Mouse (Mus musculus) ovary, postnatal 14 days (tissue): Measurements from ENCODE around the gene Myo7a.

Source experiments
- DNase-seq: peaks from one replicate; pipeline ENCODE4 v3.0.0; 2022; ENCODE audit warnings: low spot score

Myo7a gene

DNA sequence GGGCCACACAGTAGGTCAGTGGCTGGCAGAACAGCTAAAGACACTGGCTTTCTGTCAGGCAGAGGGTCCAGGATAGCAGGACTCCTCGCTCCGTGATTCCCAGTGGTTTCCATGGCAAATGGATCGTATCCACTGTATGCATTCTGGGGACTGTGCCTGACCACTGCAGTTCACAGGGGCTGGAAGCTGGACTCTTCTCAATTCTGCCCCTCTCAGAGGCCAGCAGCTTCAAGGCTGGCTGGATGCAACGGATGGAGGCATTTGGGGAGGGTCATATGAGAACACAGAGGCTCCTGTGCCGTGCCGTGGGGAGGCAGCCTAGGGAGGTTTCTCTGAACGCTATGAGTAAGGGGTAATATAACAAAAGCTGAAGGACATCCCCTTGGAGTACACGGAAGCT is 22.9 kb upstream of the Myo7a start:
- DNase-seq: no peak

DNA sequence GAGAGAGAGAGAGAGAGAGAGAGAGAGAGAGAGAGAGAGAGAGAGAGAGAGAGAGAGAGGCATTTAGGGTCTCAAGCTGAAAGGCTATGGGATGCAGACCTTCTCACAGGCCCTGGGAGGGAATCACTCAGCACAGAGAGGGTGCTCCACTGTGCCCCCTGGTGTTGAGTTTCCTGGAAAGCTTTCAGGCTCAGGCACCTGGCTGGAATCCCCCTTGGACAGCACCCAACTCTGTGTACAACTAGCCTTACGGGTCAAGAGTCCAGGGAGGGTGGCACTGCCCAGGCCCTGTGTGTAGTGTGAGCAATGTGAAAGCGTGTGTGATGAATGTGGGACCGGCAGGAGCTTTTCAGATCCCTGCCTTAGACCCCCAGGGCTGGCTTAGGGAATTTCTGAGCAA is 21.9 kb upstream of the Myo7a start:
- no peak for DNase-seq

DNA sequence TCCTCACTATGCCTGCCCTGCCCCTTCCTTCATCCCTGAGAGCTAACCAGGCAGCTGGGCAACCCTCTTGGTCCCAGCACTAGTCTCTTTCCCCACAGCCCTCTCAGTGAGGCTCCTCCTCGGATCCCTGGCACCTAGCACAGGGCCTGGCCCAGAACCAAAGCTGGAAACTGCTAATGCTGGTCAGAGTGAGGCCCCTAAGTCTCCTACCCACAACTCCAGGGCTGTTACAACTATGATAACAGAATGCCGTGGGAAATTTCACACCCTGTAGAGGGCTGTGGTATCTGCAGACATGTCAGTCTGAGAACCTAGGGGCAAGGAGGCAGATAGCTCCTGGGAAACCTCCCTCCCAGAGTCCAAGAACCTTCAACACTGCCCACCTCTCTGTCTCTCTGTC is 21.3 kb upstream of the Myo7a start:
- DNase-seq: no peak

DNA sequence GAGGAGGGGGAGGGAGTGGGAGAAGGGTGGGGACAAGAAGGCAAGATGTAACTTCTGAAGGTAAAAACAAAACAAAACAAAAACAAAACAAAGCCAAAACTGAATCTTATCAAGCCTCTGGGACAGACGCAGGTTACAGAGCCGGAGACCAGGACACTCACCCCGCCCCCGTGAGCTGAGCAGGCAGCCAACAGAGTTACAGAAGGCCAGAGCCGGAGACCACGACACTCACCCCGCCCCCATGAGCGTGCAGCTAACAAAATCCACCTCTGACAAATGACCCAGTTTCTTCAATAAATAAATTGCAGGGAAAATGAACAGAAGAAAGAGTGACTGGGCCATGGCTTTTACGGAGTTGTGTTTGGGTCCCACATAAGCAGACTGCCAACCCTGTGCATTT is 19.9 kb upstream of the Myo7a start:
- no peak for DNase-seq

DNA sequence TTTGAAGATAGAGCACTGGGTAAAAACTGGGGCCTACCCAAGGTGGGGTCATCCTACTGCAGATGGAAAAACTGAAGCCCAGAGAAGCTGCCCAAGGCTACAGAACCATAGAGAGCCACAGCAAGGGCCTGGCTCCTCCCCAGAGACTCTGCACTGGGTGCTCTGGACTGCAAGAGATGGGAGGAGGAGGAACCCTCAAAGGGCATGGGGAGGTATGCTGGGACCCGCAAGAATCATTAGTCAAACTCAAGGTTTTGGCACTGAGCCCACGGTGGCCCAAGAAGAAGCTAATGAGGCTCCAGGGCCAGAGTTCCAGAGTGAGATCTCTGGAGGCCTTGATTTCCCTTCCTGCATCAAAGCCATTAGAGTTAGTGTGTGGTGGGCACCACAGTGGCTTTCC is 18.7 kb upstream of the Myo7a start:
- no peak for DNase-seq

DNA sequence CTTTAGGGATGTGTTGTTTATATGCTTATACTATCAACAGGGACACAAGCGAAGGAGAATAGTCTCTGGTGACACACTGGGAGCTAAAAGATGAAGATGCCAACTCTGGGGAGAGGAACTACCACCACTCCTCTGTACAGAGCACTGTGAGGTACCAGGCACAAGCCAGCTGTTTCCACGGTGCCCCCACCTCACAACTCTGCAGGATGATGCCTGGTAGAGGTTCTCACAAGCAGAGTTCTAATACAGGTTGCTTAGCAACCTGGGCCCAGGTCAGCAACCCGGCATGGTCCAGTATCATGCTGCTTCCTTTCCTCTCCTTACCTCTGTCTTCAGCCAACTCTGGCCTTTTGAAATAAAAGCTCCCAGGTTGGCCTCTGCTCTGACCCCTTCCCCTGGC is 18.3 kb upstream of the Myo7a start:
- DNase-seq: no peak

DNA sequence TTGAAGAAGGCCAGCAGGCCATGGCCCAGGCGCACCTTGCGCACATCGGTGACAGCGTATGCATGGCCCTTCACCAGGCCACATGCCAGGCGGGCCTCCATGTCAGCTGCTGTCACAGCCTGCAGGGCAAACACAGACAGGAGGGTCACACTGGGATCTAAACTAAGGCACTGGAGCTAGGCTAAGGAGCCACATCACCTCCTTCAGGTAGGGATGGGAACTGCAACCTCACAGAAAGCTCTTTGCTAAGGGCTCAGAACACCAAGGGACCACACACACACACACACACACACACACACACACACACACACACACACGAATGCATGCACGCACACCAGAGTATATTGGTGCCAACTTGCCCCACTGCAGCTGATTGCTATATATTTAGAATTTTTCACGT is 12.4 kb upstream of the Myo7a start:
- no peak for DNase-seq

DNA sequence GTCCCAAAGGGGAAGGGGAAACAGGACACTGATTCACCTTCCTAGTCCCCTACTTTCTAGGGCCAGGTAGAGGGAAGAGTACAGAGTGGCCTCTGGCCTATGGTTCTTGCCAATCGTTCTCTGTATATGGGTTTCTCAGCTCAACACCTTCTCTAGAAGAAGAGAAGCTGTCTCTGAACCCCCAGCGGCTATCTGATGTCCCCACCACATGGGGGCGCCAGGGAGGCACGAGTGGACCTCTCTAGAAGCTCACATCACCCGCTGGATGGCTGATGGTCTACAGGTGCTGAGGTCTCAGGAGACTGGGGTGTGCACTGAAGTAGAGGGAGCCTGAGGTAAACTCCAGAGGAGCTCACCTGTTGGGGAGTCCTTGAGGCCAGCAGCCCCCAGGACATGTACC is 6.1 kb upstream of the Myo7a start:
- DNase-seq: no peak

DNA sequence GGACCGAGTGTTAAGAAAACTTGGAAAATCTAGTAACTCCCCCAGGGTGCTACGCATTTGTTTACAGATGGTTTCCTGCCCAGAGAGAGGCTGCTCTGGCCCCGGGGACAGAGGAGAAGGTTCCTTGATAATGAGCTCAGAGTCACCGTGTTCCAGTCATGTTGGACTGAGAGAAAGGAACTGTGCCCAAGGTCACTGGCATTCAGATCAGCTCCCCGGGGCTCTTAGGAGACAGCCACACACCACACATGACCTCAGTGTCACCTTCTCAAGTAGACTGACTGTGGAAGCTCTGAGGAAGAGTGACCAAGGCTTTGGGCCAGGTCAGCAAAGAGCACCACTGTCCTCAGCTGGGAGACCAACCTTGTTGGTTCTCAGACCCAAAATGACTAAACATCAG is 5.4 kb upstream of the Myo7a start:
- no peak for DNase-seq

DNA sequence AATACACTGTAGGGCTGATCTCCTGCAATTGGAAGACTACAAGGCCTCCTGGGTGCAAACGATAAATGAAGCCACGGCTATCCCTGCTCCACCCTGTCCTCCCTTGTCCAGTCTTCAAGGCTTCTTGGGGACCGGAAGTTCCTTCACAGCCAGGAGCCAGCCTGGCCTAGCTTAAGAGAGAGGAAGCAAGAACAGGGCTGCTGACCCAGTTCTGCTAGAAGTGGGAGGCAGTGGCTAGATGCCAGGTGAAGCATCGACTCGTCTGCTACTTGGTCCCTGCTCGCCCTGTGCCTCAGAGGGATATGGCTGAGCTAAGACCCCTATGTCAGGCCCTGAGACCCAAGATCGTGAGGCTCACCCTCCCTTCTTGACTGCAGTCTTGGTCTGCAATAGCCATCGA is 2.3 kb upstream of the Myo7a start:
- DNase-seq: no peak

DNA sequence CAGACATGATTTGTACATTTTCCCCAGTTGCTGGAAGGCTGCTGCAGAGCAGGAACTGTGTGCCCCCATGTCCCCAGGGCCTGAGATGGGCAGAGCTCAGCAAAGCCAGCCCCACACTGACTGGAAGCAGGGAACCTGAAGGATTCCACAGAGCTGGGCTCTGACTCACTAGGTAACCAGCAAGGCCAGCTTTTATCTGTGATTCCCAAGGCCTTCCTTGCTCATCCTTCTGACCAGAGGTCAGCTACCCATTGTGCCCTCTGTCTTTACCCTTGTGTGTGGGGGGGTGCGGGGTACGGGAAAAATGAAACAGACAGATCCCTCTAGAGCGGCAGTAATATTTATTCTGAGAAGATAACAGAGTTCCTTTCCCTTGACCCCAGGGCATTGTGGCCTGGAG is 1.9 kb upstream of the Myo7a start:
- DNase-seq: no peak

DNA sequence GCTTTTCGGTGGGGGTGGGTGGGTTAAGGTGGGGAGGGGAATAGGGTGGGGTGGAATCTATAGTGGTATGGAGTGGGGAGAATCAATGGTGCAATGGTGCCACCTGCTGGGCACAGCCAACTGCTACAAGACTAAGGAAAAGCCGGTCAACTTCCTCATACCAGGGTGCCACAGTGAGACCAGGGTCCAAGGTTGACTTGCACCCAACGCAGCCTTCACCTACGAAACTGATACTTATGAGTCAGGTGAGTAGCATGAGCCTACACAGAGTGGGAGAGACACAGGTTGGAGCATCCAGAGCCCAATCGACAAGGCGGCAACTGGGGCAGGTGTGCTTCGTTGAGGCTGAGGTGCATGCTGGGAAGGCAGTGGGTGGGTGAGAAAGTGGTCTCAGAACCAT is 1.0 kb upstream of the Myo7a start:
- peak; percentile 61 for DNase-seq

DNA sequence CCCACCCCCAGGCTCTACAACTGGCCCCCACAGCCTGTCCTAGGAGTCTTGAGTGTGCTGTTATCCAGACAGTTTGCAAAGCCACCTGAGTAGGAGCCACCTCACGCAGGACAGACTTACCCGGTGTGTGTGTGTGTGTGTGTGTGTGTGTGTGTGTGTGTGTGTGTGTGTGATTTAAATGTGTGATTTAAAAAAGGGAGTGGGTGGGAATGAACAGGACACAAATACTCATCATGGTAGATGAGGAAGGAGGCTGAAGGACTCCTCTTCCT is 573 bp upstream of the Myo7a start:
- no peak for DNase-seq

DNA sequence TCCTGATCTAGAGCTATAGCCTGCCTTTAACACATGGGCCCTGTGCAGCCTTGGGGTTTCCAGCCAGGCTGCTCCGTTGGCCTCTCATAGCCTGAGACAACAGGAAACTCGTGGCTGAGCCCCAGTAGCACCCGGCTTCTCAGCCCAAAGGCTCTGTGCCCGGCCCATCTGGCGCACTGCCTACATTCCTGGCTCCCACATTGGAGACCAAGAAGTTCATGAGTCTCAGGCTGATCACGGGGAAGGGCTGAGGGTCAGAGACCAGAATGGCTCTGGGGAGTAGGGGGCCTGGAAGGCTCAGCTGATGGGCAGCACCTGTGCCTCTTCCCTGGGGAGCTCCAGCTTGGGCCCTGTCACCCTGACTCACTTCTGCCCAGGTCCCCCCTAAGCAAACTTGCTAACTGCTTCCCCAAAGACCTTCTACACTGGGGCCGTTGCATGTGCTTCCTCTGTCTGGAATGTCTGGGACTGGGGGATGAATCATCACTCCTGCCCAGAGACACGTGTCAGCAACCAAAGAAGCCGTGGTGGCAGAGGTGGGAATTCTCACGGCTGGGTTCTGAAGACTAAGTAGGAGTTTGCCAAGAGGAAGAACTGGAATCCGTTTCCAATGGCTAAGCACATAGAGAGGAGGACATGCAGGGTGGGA is 2.2 kb downstream of the Myo7a start:
- DNase-seq: peak; percentile 63

DNA sequence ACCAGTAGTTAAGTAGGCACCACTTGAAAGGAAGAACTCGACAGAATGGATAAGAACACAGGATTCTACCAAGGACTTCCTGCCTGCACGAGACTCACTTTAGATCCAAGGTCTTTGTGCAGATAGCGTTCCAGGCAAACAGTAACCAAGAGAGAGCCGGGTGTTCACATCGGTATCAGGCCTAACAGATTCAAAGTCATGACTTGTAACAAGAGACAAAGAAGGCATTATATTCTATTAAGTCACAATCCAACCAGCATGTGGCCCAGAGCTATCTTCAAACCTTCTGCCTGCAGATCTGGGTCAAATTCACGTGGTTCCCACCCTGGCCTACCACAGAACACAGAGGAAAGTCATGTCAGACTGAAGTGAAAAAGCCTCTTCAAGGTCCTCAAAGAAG is 4.7 kb downstream of the Myo7a start:
- DNase-seq: no peak

DNA sequence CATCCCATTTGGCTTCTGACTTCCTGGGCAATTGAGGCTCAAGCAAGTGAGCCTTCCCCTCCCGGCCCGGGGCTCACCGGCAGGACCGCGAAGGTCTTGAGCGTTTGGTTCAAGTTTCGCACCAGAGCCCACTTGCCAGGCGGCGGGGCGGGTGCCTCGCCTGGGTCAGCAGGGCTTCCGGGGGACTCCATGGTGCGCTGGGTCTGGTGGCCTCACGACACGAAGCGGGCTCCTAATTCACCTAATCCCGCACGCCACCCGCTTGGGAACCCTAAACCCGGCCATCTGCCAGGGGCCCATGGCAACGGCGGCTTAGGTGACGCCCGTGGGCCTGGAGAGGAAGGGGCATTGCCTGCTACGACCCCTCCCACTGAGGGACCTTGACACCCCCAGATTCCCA is 8.1 kb downstream of the Myo7a start:
- no peak for DNase-seq

DNA sequence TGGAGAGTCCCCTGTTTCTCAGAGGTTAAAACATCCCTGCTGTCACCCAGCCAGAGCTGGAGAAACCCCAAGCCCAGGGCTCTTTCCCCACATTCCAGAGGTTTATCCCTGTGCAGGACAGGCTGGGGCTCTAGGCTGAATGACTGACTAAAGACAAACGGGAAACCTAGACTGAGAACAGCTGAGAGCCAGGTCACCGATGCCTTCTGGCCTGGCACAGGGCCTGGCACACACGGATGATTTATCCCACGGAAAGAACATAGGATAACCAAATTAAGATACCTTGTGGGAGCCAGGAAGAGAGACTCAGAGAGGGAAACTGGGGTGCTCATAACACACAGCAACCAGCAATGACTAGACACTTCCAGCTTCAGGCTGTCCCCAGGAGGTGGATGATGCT is 9.6 kb downstream of the Myo7a start:
- no peak for DNase-seq

DNA sequence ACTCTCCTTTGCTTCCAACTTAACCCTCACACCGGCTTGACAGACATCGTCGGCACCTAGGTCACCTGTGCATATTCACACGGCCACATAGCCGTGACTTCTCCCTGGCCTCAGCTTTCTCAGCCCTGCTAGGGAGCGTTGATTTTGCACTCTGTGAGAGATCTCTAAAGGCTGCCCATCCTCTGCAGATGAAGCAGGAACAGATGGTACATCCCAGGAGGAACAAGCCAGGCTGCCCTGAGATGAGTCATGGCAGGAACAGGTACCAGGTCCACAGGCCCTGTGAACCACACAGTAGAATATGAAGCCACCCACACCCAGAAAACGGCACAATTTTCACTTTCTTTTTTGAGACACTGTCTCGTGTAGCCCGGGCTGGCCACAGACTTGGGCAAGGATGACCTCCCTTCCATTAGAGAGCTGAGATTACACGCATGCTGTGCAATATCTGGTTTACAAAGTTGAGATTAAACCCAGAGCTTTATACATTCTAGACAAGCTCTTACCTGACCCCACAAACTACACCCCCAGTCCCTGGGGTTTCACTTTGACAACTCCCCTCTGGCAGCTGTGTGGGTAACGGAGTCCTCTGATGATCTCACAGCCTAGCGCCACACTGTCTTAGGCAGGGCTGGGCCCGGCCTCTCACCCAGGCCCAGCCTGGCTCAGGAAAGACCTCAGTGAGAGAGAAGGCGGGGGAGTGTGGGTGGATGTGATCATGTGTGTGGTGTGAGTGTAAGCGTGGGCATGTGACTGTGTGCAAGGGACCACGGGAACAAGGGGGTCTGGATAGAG is 10.5 kb downstream of the Myo7a start:
- no peak for DNase-seq

DNA sequence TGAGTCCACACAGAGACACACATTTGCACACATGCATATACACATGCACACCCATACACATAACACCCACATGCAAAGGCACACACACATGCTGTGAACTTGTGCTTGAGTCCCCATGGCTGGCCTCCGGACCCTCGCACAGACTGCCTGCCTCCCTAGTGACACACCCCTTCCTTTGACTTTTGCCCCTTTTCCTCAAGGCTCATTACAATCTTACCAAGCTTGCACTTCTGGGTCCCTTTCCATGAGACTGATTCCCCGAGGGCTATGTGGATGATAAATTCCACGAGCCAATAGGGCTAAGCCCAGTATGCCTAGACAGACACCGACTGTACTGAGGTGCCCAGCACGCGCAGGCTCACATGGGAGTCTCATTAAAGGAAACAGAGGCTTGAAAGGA is 13.1 kb downstream of the Myo7a start:
- DNase-seq: no peak

DNA sequence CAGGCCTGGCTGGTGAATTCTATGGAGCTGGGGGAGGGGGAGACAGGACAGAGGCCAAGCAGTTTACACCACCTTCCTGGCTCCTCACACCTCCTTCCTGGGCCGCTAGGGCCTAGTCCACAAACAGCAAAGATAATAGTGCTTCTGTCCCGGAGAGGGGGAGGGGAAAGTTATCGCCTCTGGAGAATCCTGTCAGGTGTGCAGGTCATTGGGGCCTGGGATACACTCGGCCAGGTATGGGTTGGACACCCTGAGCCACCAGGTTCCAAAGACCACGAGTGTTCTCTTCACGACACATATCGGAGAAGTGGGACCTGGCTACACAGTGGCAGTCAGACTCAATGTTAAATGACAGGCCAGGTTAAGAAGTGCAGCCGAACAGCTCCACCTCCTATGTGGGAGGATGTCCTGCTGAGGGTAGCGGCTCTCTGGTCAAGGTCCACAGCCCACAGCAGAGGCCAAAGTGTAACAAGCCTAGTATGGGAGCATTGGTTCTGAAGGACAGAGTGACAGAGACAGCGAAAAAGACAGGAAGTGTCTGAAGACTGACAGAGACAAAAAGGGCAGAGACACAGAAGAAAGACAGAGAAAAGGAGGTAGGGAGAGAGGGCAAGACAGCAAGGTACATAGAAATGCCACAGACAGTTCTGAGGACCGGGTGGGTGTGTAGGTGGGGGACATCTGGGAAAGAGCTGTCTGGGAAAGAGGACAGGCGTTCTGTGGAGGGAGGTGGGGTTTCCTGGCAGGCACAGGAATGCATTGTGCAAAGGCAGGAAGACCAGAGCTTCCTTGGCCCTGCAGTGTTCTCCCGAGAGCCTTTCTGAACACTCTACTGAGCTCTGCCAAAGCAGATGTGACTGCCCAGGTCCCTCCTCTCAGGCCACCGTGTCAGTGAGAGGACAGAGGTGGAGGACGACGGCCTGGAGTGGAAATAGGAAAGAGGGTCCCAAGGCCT is 14.6 kb downstream of the Myo7a start:
- DNase-seq: no peak

DNA sequence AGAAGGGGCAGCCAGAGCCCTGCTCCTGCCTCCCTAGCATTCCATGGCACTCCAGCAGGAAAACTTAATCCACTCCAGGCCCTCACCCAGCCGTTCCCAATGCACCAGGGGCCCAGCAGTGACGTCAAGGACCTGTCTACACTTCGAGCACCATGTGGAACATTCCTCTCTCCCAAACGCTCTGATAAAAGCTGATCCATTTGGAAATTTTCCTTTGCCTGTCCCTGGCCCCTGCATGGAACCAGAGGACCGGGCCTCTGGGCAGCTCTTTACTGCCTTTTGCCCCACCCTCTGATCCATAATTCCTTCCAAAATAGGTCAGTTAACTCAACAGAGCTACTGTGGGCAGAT is 15.4 kb downstream of the Myo7a start:
- DNase-seq: no peak

DNA sequence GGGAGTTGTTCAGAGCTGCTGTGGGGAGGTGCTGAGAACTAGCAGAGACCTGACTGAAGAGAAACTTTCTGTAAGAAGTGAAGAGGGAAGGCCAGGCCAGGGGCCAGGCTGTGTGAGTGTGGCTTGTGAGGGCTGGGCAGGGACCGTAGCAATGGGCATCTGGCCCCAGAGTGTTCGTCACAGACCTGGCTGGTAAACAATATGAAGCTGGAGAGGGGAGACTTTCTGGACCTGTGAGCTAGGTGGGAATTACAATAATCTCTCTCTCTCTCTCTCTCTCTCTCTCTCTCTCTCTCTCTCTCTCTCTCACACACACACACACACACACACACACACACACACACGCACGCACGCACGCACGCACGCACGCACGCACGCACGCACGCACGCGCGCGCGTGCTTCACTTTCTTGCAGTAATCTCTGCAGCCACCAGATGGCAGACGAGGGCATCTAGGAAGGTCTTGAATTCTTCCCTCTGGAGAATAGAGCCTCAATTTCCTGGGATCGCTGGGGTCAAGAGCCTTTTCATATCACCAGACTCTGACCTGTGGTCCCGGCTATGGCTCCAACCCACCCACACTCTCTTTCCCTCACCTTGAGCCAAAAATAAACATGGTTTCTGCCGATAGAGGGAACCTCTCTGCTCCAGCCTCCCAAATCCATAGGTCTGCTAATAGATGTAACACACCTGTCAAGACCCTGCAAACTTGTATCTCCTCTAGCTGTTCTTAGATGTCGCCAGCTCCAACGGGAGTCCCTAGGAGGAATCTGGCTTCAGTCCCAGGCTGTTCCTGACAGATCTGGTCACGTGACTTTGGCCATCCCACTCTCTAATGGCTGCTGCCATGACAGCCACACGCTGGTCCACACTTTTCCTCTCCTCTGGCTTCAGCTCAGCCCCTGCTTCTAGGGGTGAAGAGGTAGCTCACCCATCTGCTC is 16.1 kb downstream of the Myo7a start:
- DNase-seq: peak; percentile 85
